ENCODE assay signal across 15 mouse cellular contexts in the genomic region with DNA sequence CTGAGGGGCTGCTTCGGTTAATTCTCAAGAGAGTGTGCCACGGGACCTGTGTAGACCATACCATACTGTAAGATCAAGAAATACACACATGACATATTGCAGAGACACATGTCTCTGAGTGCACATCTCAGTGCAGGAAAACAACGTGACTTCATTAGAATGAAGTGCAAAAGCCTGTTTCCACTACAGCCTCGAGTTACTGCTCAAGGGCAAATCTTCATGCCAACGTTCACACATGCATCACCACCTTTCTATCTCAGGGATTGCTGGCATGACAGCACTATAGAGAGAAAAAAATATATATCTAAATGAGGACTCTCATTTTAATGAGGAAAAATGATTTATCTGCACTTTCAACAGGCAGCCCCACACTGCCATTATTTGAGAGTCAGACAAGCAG. TPM values are rescaled to one million over a fixed set of nuclear protein-coding genes. Genes with fewer than 3 reads are reported as not detected.
DNase-seq lines count a peak whose midpoint lies in the region; ATAC-seq lines count a peak whose summit lies in the region.
"Had no signal": no experiment of that assay in that cellular context is flagged by ENCODE, and none has a peak within 500 bp of the region (broad histone marks: within the 10 kb centered on the region; RNA-seq: fewer than 3 reads in every experiment).

No protein-coding gene starts in this region.

- H3K9ac ChIP-seq in heart, embryonic 16.5 days (ENCODE audit: low read length): no peak overlapping the region
- peak overlapping the region; percentile 1; the same call in 1 of the 2 replicates for H3K9ac ChIP-seq in forebrain, embryonic 14.5 days (ENCODE audit: low read length)
- no peak overlapping the region for H3K9ac ChIP-seq in hindbrain, embryonic 12.5 days
- no peak overlapping the region for H3K9ac ChIP-seq in midbrain, embryonic 15.5 days
- H3K9ac ChIP-seq: embryonic facial prominence, embryonic 12.5 days had no signal

- no peaks in the 10 kb centered on the region for H3K9me3 ChIP-seq in heart, embryonic 16.5 days (replicated peaks; ENCODE audit: control insufficient read depth, low read length)
- H3K9me3 ChIP-seq in forebrain, embryonic 14.5 days (replicated peaks; ENCODE audit: control insufficient read depth, low read length): no peaks in the 10 kb centered on the region
- no peaks in the 10 kb centered on the region for H3K9me3 ChIP-seq in hindbrain, embryonic 12.5 days (replicated peaks)
- no peaks in the 10 kb centered on the region for H3K9me3 ChIP-seq in midbrain, embryonic 15.5 days
- H3K9me3 ChIP-seq: embryonic facial prominence, embryonic 12.5 days; heart, embryonic 12.5 days had no signal

- intact Hi-C loops in heart, postnatal 10 days (cut with DNase I): no loop called here
- intact Hi-C loops in left cerebral cortex, postnatal 14 days (cut with DNase I): no loop called here

- peak overlapping the region; percentile 61; the same call in 1 of the 2 replicates for H3K4me2 ChIP-seq in heart, embryonic 16.5 days (ENCODE audit: low read depth, low read length)
- H3K4me2 ChIP-seq in forebrain, embryonic 14.5 days (ENCODE audit: low read length): no peak overlapping the region
- no peak overlapping the region for H3K4me2 ChIP-seq in hindbrain, embryonic 12.5 days (replicated peaks)
- H3K4me2 ChIP-seq in midbrain, embryonic 15.5 days: no peak overlapping the region
- H3K4me2 ChIP-seq: embryonic facial prominence, embryonic 12.5 days had no signal

- peaks cover 17% of the 10 kb centered on the region for H3K4me1 ChIP-seq in heart, embryonic 16.5 days (ENCODE audit: control insufficient read depth, insufficient read depth, low read length)
- peaks cover 17% of the 10 kb centered on the region for H3K4me1 ChIP-seq in forebrain, embryonic 14.5 days (ENCODE audit: control insufficient read depth, insufficient read depth, low read length)
- peaks cover 18% of the 10 kb centered on the region for H3K4me1 ChIP-seq in hindbrain, embryonic 12.5 days
- peaks cover 18% of the 10 kb centered on the region for H3K4me1 ChIP-seq in midbrain, embryonic 15.5 days

- no peak overlapping the region for H3K27ac ChIP-seq in heart, embryonic 16.5 days (ENCODE audit: low read length)
- peak overlapping the region; percentile 74 for H3K27ac ChIP-seq in forebrain, embryonic 14.5 days (ENCODE audit: low read depth, low read length)
- peak overlapping the region; percentile 79; the same call in 1 of the 2 replicates for H3K27ac ChIP-seq in hindbrain, embryonic 12.5 days
- H3K27ac ChIP-seq in midbrain, embryonic 15.5 days: peak overlapping the region; percentile 69; the same call in 1 of the 2 replicates
- H3K27ac ChIP-seq: embryonic facial prominence, embryonic 12.5 days; gastrocnemius, adult 2 months; left cerebral cortex, adult 2 months had no signal

- DNase-seq in heart, postnatal 10 days: no peak
- DNase-seq in forebrain, embryonic 14.5 days (ENCODE audit: low spot score): peak; percentile 51
- DNase-seq in left cerebral cortex, postnatal 14 days (ENCODE audit: low spot score in 2 of 2): no peak
- DNase-seq in urinary bladder, postnatal 14 days (ENCODE audit: low spot score): no peak
- DNase-seq: cerebellum, adult 11 months; gastrocnemius, adult 2 months had no signal

- no peak for ATAC-seq in heart, embryonic 16.5 days (replicated peaks; ENCODE audit: extremely low read depth, insufficient read depth, low FRiP score)
- peak; percentile 16; the same call in 1 of the 2 replicates for ATAC-seq in forebrain, embryonic 14.5 days
- ATAC-seq in hindbrain, embryonic 12.5 days (ENCODE audit: low FRiP score): no peak
- ATAC-seq in midbrain, embryonic 15.5 days (replicated peaks): no peak

- H3K36me3 ChIP-seq in heart, embryonic 16.5 days (ENCODE audit: control insufficient read depth, insufficient read depth): no peaks in the 10 kb centered on the region
- H3K36me3 ChIP-seq in forebrain, embryonic 14.5 days (ENCODE audit: control insufficient read depth, insufficient read depth, low read length): no peaks in the 10 kb centered on the region
- no peaks in the 10 kb centered on the region for H3K36me3 ChIP-seq in hindbrain, embryonic 12.5 days
- no peaks in the 10 kb centered on the region for H3K36me3 ChIP-seq in midbrain, embryonic 15.5 days (replicated peaks)
- H3K36me3 ChIP-seq: embryonic facial prominence, embryonic 12.5 days; heart, embryonic 12.5 days had no signal

- H3K4me3 ChIP-seq in heart, embryonic 16.5 days (ENCODE audit: low read length): no peak overlapping the region
- no peak overlapping the region for H3K4me3 ChIP-seq in forebrain, embryonic 14.5 days (ENCODE audit: low read depth, low read length)
- no peak overlapping the region for H3K4me3 ChIP-seq in hindbrain, embryonic 12.5 days
- H3K4me3 ChIP-seq in midbrain, embryonic 15.5 days: no peak overlapping the region
- H3K4me3 ChIP-seq: embryonic facial prominence, embryonic 12.5 days; gastrocnemius, adult 2 months; heart, embryonic 12.5 days; left cerebral cortex, adult 2 months had no signal

- no peaks in the 10 kb centered on the region for H3K27me3 ChIP-seq in heart, embryonic 16.5 days (ENCODE audit: control insufficient read depth, insufficient read depth, low read length)
- no peaks in the 10 kb centered on the region for H3K27me3 ChIP-seq in forebrain, embryonic 14.5 days (replicated peaks; ENCODE audit: control insufficient read depth, insufficient read depth, low read length)
- no peaks in the 10 kb centered on the region for H3K27me3 ChIP-seq in hindbrain, embryonic 12.5 days
- H3K27me3 ChIP-seq in midbrain, embryonic 15.5 days (replicated peaks): no peaks in the 10 kb centered on the region
- H3K27me3 ChIP-seq: embryonic facial prominence, embryonic 12.5 days; heart, embryonic 12.5 days had no signal

- 59% methylated on average over 5 of the region's 5 CpGs for WGBS in heart, embryonic 16.5 days
- WGBS in forebrain, embryonic 14.5 days: 56% methylated on average over 5 of the region's 5 CpGs
- 71% methylated on average over 5 of the region's 5 CpGs for WGBS in hindbrain, embryonic 12.5 days
- WGBS in midbrain, embryonic 15.5 days: 59% methylated on average over 5 of the region's 5 CpGs

RNA-seq across cellular contexts. Expression of a gene that starts 14.2 kb away (rescaled TPM):
- polyA plus RNA-seq in heart, embryonic 16.5 days (2015; fragmentation: Nextera tagmentation; extraction: Ambion mirVana): 11.7 and 12.1 TPM in 2 replicates
- 1 to 10 TPM; 2.3 TPM for total RNA-seq in heart, postnatal 10 days (2021)
- polyA plus RNA-seq in forebrain, embryonic 14.5 days (2014; fragmentation: Nextera tagmentation; extraction: Ambion mirVana): 948 and 1,039 TPM in 2 replicates
- 578 and 604 TPM in 2 replicates for polyA plus RNA-seq in hindbrain, embryonic 12.5 days (2016; fragmentation: Nextera tagmentation; extraction: Ambion mirVana)
- polyA plus RNA-seq in midbrain, embryonic 15.5 days (2015; fragmentation: Nextera tagmentation; extraction: Ambion mirVana): 467 and 470 TPM in 2 replicates
- total RNA-seq in left cerebral cortex, postnatal 14 days (2021): 10 to 100 TPM; 15.1 to 18.1 TPM
- total RNA-seq: common myeloid progenitor, adult 5-6 weeks; megakaryocyte-erythroid progenitor cell, adult 5-6 weeks; neutrophil, adult 5-6 weeks had no signal

Comparison
In these comparisons a context has a peak if more than half of its experiments do, and no peak if none do; other contexts are left out.
1. RNA of a gene that starts 14.2 kb away (polyA plus RNA-seq): 948 to 1,039 TPM in forebrain, embryonic 14.5 days, 578 to 604 TPM in hindbrain, embryonic 12.5 days and 467 to 470 TPM in midbrain, embryonic 15.5 days; 11.7 to 12.1 TPM in heart, embryonic 16.5 days; every median in the first group is over 10 times any median in the second.